Mouse (Mus musculus): ENCODE results near the gene Mcur1.

Mcur1 gene

DNA sequence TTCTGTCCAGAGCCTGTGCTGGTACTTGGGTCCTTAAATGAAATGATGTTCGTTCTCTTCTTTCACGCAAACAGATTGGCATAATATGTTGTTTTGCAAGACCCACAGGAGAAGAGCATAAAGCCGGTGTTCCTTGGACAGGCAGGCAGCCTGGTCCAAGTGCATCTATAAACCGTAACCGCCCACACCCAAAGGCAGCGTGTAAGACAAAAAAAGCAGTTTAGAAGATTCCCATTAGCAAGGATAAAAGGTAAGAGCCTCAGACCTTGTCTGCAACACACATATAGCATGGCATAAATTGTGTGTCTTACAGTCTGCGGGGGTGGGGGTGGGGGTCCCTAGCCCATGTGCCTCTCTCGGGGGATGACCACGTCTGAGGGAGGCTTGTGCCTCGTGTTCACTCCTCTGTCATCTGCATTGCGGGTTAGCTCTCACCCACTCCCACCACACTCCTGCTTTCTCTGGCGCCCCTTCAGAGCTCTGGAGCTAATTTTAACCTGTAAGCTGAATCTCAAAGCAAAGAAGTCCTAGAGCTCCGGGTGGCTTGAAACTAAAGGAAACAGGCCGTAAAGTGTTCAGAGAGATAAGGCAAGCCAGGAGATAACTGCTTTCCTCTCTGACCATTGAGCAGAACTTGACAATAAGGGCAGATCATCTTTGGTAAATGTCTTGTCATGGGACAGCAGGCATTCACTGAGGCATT is 29.7 kb downstream of the Mcur1 start:
- in situ Hi-C loops (cut with MboI, MseI), result no loop called here

DNA sequence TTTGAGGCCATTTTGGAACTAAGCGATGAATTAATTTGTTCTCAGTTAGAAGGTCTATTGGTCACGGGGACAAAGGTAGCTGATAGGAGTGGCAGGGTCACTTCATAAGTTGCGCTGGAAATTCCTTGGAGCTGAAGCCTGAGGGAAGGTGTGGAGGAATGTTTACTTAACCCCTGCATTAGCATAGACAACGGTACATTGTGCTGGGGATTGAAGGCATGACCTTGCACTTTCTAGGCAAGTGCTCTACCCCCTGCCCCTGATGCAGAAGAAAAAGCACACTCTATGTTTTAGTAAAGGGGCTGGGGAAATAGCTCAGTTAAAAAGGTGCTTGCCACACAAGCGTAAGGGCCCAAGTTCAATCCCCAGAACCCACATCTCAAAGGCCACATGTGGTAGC is 33.7 kb downstream of the Mcur1 start:
- in situ Hi-C loops (cut with MboI, MseI), result no loop called here

DNA sequence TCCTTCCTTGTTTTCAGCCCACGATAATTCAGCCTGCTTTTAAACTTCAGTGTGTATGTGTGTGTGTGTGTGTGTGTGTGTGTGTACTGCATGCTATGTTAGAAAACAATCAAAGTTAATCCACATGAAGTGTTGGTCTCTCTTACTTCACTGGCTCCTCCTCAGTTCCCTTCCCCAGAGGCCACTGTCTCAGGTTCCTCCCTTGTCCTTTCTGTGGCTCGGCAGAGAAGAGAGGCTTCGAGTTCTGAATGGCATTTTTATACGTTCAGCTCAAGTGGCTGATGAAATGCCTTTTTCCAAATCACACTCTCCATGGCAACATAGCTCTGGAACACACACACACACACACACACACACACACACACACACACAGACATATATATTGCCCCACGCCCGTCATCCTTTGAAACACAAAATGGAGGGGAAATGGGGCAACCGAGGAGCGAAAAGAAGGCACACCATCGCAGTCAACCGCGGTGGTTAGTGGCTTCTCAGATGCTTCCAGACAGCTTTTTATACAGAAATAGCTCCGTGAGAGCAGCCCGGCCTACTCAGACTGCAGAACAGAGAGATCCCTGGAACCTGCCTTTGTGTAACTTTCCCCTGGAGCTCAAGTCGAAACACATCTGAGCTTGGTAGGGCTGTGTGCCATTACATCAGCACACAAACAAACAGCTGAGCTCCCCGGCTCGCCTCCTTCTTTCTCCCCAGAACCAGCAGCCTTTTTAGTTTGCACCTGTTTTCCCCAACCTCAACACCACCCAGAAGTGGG is 34.4 kb downstream of the Mcur1 start:
- in situ Hi-C loops (cut with MboI, MseI), result no loop called here

DNA sequence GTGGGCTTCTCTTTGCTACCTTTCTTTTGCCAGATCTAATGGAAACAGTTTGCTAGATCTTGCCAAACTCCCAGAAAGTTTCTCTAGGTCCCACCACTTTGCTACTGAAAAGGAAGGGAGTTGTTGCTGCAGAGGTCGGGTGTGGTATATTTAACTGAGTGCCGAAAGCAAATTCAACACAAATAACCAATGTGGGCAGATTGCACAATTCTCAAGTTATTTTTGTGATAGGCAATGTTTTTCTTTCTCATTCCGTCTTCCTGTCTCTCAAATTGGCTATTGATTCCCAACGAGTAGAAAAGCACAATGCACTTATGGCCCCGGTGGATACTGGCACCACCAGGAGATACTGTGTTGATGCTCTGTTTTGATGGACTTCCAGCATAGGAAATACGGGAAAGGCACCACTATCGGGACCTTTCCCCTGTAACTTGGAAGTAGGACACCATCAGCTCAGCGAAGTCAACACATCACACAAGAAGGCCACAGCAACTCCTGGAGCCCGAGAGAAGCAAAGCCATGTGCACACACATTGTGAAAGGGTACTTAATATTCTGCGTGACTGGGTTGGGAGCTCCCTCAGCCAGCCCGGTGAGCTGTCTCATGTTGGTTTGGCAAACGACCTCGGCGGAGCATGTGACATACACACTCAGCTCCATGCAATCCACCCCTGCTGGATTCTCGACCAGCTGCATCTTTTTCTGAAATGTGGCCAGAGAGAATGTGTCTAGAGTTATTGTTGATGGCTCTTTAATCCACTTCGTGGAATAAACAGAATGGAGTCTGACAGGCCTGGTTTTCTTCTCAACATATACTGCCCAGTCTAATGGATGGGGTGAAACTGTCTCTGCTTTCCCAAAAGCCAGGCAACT is 35.3 kb downstream of the Mcur1 start:
- in situ Hi-C loops (cut with MboI, MseI), result no loop called here

DNA sequence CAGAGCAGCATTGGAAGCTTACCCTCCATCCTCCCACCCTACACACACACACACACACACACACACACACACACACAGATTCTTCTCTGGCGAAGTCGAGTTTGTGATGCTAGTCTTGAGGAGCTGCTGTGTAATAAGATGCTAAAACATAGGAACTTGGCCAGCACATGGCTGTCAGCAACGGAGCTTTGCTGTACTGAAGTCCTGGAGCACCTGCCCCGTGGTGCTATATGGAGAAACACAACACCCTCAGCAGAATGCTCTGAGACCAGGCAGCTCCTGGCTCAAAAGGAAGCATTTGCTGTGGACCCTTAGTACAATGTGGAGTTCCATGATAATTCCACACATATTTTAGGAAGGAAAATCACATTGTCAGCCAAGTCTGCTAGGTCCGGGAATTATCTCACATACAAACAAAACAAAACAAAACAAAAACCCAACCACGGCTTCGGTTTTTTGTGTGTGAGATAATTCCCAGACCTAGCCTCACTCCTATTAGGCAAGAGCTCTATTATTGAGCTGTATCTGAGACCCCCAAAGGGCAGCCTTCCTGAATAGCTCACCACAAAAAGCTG is 36.0 kb downstream of the Mcur1 start:
- in situ Hi-C loops (cut with MboI, MseI), result no loop called here

DNA sequence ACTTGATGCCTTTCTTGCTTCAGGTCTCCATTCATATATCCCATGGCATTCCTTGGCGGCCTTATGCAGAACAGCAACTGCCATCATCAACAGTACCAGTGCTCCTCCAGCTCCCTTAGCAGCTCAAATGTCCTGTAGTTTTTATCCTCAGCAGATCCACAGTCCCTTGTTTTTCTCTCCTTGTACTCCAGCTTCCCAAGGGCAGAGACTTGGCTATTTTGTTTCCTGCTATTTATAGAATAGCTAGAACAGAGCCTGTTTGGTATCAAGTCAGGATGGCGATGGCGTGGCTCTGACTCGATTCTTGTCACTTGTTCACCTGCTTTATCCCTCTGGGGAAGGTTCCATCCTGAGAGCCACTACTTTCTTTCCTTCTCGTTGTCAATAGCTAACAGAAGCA is 38.1 kb downstream of the Mcur1 start:
- in situ Hi-C loops (cut with MboI, MseI), result no loop called here

DNA sequence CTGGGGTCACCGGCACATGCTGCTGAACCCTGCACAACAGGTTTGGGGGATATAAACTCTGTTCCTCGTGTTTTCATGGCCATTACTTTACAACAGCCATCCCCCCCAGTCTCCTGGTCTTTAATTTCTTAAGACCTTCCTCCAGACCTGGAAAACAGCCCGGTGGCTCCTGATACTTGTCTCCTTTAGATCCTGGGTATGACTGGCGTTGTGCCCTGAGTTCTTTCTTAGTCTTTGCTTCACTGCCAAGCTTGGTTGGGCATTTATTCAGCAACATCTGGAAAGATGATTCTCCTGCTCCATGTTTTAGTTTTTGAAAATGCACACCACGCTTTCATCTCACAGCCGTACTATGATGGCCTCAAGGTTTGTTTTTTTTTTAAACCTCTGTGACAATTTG is 40.7 kb downstream of the Mcur1 start:
- in situ Hi-C loops (cut with MboI, MseI), result no loop called here

DNA sequence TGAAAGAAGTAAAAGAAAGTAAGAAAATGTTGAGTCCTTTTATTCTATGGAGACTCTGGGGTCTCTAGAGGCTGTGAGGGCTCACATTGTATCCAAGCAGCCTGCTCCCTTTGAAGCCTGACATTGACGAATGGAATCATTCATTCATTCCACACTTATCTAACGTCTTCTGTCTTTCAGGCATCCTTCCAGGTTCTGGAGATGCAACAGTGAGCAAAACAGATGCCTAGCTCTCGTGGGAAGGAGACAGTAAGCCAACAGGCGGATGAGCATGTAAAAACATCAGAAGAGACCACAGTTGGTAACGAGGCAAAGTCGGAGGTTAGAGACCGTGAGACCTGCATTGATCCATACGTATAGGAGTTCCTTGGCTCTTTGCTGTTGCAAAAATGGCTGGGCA is 42.6 kb downstream of the Mcur1 start:
- in situ Hi-C loops (cut with MboI, MseI), result no loop called here

DNA sequence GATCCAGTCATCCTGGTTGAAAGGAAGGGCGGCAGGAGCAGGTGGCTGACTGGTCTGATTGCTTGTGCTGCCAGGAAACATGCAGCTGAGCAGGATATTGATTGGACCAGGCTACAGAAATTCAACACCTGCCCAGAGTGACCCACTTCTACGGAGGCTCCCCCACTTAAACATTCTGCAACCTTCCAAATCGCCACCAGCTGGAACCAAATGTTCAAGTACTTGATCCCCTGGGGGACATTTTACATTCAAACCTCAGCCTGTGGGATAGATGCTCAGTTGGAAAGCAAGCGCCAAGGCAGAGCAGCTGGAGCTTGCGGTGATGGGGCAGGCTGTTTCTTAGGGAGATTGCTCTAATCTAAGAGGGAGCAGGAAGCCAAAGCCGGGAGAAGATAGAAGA is 43.1 kb downstream of the Mcur1 start:
- in situ Hi-C loops (cut with MboI, MseI), result no loop called here

DNA sequence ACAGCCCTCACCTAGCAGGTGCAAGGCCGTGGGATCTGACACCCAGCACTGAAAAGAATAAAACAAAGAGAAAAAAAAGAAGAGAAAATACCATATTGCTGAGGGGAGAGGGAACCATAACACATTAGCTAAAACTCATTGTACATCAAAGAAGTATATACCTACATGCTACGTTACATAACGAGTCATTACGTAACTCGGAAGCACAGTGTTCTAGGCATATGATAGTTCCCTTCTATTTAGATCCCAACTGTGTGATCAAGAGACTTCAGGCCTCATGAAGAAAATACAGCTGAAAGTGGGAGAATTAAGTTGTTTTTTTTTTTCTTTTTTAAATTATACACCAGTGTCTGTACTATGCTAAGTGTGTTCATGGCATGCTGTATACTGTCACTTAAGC is 43.9 kb downstream of the Mcur1 start:
- in situ Hi-C loops (cut with MboI, MseI), result no loop called here

DNA sequence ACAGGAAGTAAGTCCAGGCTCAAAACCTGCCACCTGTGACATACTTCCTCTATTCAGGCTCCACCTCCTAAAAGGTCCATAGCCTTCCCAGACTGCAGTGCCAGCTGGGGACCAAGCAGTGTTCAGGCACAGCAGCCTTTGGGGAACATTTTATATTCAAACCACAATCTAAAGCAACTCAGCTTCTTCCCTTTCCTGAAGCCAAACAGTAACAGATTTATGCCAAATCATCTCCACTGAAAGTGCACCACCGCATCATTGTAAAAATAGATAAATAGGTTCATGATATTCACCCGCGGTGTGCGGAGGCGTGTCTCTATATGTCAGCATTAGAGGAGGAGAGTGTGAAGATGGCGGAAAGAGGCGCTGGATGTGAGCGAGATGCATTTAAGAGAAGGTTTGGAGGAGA is 45.0 kb downstream of the Mcur1 start:
- in situ Hi-C loops (cut with MboI, MseI), result no loop called here

DNA sequence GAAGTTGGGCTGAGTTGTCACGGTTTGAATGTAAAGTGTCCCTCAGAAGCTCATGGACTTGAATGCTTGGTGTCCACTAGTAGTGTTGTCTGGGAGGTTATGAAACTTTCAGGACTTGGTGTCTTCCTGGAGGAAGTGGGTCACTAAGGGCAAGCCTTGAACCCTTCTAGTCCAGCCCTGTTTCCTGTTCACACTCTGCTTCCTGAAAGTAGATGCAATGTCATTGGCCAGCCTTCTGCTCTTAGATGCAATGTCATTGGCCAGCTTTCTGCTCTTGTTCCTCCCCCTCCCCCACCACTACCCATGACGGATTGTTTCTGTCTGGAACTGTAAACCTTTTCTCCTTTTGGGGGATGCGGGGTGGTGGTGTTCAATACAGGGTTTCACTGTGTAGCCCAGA is 47.3 kb downstream of the Mcur1 start:
- in situ Hi-C loops (cut with MboI, MseI), result no loop called here

DNA sequence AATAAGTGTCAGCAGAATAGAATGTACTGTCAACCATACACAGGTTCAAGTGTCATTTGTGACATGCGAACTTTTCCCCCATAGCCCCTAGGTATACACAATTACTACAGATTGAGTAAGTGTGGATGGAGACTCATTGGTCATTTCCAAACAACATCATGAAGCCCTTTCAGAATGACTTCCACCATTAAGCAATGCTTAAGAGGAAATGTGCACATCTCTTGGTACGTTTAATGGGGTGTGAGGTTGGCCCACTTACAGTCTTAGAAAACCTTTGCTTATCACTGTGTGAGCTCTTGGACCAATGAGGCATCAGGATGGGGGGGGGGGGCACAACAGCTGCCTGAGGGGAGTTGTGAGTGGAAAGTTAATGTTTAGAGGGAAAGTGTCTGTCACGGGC is 54.2 kb downstream of the Mcur1 start:
- in situ Hi-C loops (cut with MboI, MseI), result no loop called here

DNA sequence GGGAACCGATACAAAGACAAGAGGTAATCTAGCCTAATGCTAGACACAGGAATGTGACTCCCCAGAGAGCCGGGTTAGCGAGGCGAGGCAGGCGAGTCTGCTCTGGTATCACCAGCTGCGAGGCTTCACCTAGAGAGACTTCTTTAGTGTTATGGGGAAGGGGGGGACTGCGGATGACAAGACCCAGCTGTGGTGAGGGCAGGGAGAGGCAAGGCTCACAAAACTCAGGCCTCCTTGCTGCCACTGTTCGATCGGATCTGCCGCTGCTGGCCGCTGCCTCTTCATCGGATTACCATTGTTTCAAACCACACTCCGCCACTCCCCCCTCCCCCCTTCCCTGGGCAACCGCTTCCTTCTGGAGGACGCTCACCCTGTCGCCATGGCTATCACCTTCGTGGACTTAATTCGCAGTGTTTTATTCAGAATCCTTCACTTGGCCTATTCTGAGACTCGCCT is 56.6 kb downstream of the Mcur1 start:
- in situ Hi-C loops (cut with MboI, MseI), result no loop called here

DNA sequence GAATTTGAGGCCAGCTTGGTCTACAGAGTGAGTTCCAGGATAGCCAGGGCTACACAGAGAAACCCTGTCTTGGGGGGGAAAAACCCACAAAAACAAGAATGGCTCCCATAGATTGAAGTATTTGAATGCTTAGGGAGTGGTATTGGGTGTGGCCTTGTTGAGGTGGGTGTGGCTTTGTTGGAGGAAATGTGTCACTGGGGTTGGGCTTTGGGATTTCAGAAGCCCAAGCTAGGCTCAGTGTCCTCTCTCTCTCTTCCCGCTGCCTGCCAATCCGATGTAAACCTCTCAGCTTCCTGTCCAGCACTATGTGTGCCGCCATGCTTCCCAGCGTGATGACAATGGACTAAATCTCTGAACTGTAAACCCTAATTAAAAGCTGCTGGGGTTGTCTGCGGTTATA is 58.4 kb downstream of the Mcur1 start:
- in situ Hi-C loops (cut with MboI, MseI), result no loop called here

DNA sequence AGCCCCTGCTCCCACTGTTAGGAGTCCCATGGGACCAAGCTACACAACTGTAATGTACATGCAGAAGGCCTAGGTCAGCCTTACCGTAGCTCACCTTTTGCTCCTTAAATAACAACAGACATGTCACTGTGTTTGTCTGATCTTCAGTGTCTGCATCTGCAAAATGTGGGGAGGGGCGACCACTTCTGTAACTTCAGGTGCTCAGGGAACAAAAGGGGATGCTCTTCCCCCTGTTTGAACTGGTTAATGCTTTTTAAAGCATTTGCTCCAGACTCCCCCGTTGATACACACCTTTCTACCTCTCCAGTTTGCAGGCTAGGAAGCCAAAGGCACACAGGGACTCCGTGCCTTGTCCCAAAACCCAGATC is 59.5 kb downstream of the Mcur1 start:
- in situ Hi-C loops (cut with MboI, MseI), result no loop called here

DNA sequence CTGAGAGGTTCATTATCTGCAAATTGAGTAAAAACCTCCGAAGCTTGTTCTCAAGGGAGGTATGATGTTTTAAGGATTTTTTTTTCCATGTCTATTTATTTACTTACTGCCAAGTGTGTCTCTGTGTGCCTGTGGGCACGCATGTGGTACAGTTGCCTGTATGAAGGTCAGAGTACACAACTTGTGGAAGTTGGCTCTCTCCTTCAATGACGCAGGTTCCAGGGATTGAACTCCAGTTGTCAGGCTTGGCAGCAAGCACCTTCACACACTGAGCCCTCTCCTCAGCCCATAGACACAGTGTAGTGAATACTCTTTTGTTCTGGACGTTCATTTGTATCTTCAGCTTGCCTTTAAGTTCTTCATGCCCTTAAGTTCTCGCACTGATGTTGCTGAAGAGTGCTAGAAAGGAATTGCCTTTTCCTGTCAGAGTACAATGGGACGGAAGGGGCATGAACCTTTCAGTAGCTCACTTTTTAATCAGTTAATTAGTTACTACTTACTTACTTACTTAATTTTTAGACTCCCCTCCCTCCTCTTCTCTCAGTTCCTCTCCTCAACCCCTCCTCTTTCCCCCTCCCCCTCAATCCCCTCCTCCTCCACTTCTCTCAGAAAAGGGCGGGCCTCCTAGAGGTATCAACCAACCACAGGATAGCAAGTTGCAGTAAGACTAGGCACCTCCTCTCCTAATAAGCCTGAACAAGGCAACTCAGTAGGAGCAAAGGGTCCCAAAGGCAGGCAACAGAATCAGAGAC is 60.1 kb downstream of the Mcur1 start:
- in situ Hi-C loops (cut with MboI, MseI), result no loop called here

DNA sequence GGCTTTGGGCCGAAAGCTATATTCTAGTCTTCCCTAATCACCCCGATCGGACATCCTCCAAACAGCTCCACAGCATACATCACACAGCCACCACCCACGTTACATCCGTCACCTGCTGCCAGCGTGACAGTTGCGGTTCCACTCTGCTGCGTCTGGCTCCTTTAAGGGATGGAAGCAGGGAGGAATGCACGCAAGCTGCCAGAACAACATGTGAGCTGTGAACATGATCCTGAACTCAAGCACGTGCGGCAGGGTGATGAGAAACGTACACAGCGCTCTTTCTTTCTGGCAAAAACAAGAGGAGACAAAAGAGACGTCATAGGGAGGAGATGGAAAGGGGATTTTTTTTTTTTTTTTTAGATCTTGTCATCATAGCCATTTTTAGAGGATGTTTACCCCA is 61.1 kb downstream of the Mcur1 start:
- in situ Hi-C loops (cut with MboI, MseI), result no loop called here

DNA sequence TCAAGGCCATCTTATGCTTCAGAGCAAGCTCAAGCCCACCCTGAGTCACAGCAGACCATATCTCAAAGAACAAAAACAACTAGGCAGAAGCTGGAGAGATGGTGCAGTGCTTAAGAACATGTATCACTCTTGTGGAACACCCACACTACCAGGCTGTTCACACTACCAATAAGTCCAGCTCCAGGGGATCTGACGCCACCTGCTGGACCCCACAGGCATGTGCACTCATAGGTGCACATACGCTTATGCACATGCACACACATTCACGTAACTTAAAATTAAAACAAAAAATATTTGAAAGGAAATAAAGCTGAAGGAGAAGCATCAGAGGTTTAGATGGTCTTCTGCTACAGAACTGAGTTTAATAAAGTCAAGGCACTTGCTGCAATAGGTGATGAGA is 62.2 kb downstream of the Mcur1 start:
- in situ Hi-C loops (cut with MboI, MseI), result no loop called here

DNA sequence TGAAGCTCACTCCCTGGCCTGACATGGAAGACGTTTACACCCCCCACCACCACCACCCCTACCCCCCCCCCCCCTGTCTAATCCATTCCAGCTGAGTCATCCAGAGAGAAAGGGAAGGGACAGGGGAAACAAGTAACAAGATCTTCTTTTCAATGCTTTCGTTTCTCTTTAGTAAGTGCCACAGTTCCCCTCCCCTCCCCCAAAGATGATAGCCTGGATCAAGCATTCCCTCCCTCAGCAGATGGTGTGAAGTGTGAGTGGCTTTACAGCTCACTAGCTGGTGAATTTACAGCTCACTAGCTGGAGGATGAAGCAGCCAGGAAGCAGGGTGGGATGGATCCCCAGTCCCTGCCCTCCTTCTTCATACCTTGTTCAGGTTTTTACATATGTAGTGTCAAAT is 63.3 kb downstream of the Mcur1 start:
- in situ Hi-C loops (cut with MboI, MseI), result no loop called here

DNA sequence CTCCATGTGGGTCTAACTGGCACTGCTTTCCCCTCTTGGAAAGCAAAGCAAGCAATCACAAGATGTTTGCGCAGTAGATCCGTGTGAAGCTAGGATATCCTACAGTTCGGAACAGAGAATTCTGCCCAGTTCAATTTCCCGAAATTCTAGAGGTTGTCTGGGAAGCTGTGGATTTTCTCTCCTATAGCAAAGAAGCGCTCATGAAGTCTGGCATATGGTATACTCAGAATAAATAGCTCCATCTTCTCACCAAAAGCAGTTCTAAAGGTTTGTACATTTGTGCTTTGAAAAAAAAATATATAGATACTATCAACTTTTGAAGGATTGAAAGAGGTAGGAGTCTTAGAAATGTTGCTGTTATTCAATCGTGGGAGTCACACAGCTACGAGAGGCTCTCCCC is 64.3 kb downstream of the Mcur1 start:
- in situ Hi-C loops (cut with MboI, MseI), result no loop called here
